Mouse (Mus musculus) liver, adult 2 months (tissue): ENCODE measurements around the gene Tsen2. TPM values are rescaled to one million over a fixed set of nuclear protein-coding genes. Genes with fewer than 3 reads are reported as not detected.
A peak's percentile ranks its signal among the peaks of the same experiment; 100 is the strongest.

ENCODE experiments used
- DNase-seq: peaks from one replicate; pipeline ENCODE4 v3.0.0-alpha.2; 2011; ENCODE audit warnings: low read depth, low spot score; ENCODE audit errors: extremely low read depth
- H3K27ac ChIP-seq: fragments of 200-500 bp; replicated peaks from 2 replicates; pipeline ENCODE4 v1.5.1; 2012; ENCODE audit warnings: low read depth, mild to moderate bottlenecking, control low read depth, inconsistent platforms, low read length; ENCODE audit not compliant: insufficient read depth
- H3K27me3 ChIP-seq: fragments of 200-500 bp; 2 replicates; pipeline ENCODE4 v1.6.1; 2012; ENCODE audit warnings: mild to moderate bottlenecking, moderate library complexity, low read length, inconsistent platforms; ENCODE audit not compliant: control insufficient read depth, insufficient read depth
- H3K36me3 ChIP-seq: fragments of 200-500 bp; 2 replicates; pipeline ENCODE4 v1.6.1; 2012; ENCODE audit warnings: low read length, inconsistent platforms; ENCODE audit not compliant: control insufficient read depth, insufficient read depth
- H3K4me1 ChIP-seq: fragments of 200-500 bp; 2 replicates; pipeline ENCODE4 v1.6.1; 2011; ENCODE audit warnings: low read length; ENCODE audit not compliant: control insufficient read depth, insufficient read depth
- H3K4me3 ChIP-seq: fragments of 200-500 bp; 2 replicates; pipeline ENCODE4 v1.5.1; 2011; ENCODE audit warnings: low read depth, mild to moderate bottlenecking, control low read depth, low read length, moderate library complexity; ENCODE audit not compliant: insufficient read depth
- H3K79me2 ChIP-seq: fragments of 200-500 bp; 2 replicates; pipeline ENCODE4 v1.6.1; 2012; ENCODE audit warnings: inconsistent platforms, mild to moderate bottlenecking, low read length, moderate library complexity; ENCODE audit not compliant: control insufficient read depth, insufficient read depth
- H3K9ac ChIP-seq: fragments of 200-500 bp; 2 replicates; pipeline ENCODE4 v1.6.1; 2012; ENCODE audit warnings: low read depth, mild to moderate bottlenecking, control low read depth, inconsistent platforms, low read length
- CTCF ChIP-seq: fragments of 200-500 bp; IDR thresholded peaks from 2 replicates; pipeline ENCODE4 v1.5.1; 2011; ENCODE audit warnings: low read depth, low read length, control low read depth
- POLR2A ChIP-seq: fragments of 200-500 bp; IDR thresholded peaks from 2 replicates; pipeline ENCODE4 v1.6.1; 2011; ENCODE audit warnings: low read length, control low read depth; ENCODE audit not compliant: insufficient read depth; ENCODE audit errors: extremely low read depth
- WGBS: fragments of 180-500 bp; shearing (Covaris S2); methylation state at CpG from one replicate; pipeline ENCODE4 v1.1.7; 2018; 5-methylcytosine and 5-hydroxymethylcytosine counted together
- polyA plus RNA-seq: library from polyadenylated mRNA; depleted of rRNA; stranded (reverse); fragments of >200 nt; gene quantifications from 2 replicates; pipeline ENCODE4 v1.2.3, GENCODE M21; 2012
- total RNA-seq: library from RNA; depleted of rRNA; stranded (reverse); fragments of >200 nt; gene quantifications from 2 replicates; pipeline ENCODE4 v1.2.3, GENCODE M21; 2014

Tsen2 gene
- total and polyA plus RNA-seq, 2 experiments, result 2.8 to 4.1 TPM

DNA sequence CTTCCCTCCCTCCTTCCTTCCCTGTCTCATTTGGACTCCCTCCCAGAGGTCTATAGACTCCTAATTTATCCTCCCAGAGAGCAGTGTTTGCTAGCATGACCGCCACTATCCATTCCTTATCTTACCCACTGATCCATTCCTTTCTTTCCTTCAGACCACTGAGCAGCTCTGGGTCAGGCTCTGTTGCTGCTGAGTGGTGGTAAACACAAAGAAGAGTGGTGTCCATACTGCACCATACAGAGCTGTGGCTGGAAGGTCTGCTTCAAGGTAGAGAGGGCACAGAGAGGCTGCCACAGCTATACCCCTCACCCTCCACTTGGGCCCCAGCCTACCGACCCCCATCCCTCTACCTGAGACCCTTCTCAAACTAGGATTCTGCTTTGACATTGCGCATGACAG is 40.3 kb upstream of the Tsen2 start:
- no peak overlapping the region for H3K27ac ChIP-seq
- 91% methylated on average over 3 of the region's 3 CpGs for WGBS

DNA sequence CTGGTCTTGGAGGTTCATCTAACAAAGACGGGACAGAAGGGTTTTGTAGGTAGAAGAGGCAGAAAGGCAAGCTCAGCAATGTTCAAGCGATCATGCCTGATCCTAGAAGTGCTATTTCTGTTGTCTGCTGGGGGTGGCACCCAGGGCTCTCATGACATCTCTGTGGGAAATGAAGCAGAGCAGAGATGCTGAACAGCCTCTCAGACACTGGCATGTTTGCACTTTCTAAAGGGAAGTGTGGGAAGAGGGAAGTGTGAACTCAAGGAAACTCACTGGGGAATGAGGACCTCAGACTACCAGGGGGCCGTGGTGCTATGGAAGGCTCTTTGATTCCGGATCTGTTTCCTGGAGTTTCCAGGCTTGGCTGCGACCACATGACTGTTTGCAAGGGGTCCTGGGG is 39.5 kb upstream of the Tsen2 start:
- no peak overlapping the region for H3K27ac ChIP-seq
- TF ChIP-seq POLR2A, result no peak
- no peak for TF ChIP-seq CTCF
- no peaks in the 10 kb centered on the region for H3K27me3 ChIP-seq
- H3K79me2 ChIP-seq, result no peaks in the 10 kb centered on the region
- H3K4me3 ChIP-seq, result no peak overlapping the region
- 0 out of 2 replicates have a peak, but pooled peaks cover 2% of the 10 kb centered on the region for H3K4me1 ChIP-seq
- H3K9ac ChIP-seq, result no peak overlapping the region
- peak; percentile 23 for DNase-seq
- no peaks in the 10 kb centered on the region for H3K36me3 ChIP-seq
- WGBS, result 83% methylated on average over 5 of the region's 5 CpGs

More for the DNA sequence above, 40.3 kb upstream of the Tsen2 start:
- no peaks in the 10 kb centered on the region for H3K36me3 ChIP-seq
- no peak for DNase-seq
- H3K4me3 ChIP-seq, result no peak overlapping the region
- H3K27me3 ChIP-seq, result no peaks in the 10 kb centered on the region
- TF ChIP-seq CTCF, result no peak
- no peak for TF ChIP-seq POLR2A
- H3K79me2 ChIP-seq, result no peaks in the 10 kb centered on the region
- H3K9ac ChIP-seq, result no peak overlapping the region
- 0 out of 2 replicates have a peak, but pooled peaks cover 2% of the 10 kb centered on the region for H3K4me1 ChIP-seq

DNA sequence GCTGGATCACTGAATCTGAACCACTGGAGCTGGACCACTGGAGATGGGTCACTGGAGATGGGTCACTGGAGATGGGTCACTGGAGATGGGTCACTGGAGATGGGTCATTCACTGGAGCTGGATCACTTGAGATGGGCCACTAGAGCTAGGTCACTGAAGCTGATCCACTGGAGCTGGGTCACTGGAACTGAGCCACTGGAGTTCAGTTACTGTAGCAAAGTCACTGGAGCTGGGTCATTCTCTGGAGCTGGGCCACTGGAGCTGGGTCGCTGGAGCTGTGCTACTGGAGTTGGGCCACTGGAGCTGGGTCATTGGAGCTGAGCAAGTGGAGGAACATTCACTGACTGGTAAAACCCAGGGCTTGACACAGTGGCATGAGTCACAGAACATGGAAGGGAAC is 38.0 kb upstream of the Tsen2 start:
- H3K4me3 ChIP-seq, result no peak overlapping the region
- H3K4me1 ChIP-seq, result 0 out of 2 replicates have a peak, but pooled peaks cover 2% of the 10 kb centered on the region
- H3K9ac ChIP-seq, result no peak overlapping the region
- 47% methylated on average over 1 of the region's 1 CpGs for WGBS
- no peaks in the 10 kb centered on the region for H3K79me2 ChIP-seq
- TF ChIP-seq POLR2A, result no peak
- no peak for TF ChIP-seq CTCF
- H3K27ac ChIP-seq, result no peak overlapping the region
- no peaks in the 10 kb centered on the region for H3K27me3 ChIP-seq
- no peaks in the 10 kb centered on the region for H3K36me3 ChIP-seq
- peak; percentile 62 for DNase-seq

DNA sequence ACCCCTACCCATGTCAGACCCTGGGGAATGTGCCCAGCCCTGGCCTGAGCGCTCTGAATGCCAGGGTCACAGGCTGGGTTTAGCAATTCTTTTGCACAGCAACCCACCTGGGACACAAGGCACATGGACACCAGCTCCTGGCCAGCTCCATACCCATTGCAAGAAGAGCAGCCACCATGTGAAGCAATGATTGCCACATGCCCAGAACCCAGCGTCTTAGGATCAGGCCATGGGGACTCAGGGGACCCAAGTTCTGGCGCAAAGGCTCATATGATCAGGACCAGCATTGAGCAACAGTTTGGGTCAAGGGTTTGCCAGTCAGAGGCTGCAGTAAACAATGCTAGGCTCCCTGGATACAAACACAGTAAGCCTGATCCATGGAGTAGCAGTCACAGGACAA is 33.0 kb upstream of the Tsen2 start:
- Histone ChIP-seq H3K4me1 (peaks cover 2% of the 10 kb centered on the region; the same call in 1 of the 2 replicates), H3K4me3 (no peak overlapping the region), H3K36me3 (no peaks in the 10 kb centered on the region), H3K27me3 (no peaks in the 10 kb centered on the region), H3K27ac (no peak overlapping the region), H3K79me2 (no peaks in the 10 kb centered on the region), H3K9ac (no peak overlapping the region)
- WGBS, result 50% methylated on average over 3 of the region's 3 CpGs
- DNase-seq, result peak; percentile 84
- TF ChIP-seq POLR2A (no peak), CTCF (no peak)

DNA sequence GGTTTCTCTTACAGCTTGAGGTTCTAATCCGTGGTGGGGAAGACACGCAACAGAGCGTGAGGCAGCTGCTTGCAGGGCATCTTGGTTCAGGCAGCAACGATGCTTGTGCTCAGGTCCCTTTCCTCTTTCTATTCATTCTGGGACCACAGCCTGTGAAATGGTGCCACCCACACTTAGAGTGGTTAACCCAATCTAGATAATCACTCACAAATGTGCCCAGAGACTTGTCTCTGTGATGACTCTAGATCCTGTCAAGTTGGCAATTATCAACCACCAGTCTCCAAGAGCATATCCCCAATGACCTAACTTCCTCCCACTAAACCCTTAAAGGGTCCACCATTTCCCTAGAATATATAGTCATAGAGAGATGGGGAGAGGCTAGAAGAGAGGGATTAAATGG is 31.3 kb upstream of the Tsen2 start:
- Histone ChIP-seq H3K9ac (no peak overlapping the region), H3K36me3 (no peaks in the 10 kb centered on the region), H3K27me3 (no peaks in the 10 kb centered on the region), H3K79me2 (no peaks in the 10 kb centered on the region), H3K27ac (no peak overlapping the region), H3K4me3 (no peak overlapping the region), H3K4me1 (peaks cover 2% of the 10 kb centered on the region; the same call in 1 of the 2 replicates)
- TF ChIP-seq CTCF (no peak), POLR2A (no peak)
- no peak for DNase-seq
- 95% methylated on average over 4 of the region's 4 CpGs for WGBS

DNA sequence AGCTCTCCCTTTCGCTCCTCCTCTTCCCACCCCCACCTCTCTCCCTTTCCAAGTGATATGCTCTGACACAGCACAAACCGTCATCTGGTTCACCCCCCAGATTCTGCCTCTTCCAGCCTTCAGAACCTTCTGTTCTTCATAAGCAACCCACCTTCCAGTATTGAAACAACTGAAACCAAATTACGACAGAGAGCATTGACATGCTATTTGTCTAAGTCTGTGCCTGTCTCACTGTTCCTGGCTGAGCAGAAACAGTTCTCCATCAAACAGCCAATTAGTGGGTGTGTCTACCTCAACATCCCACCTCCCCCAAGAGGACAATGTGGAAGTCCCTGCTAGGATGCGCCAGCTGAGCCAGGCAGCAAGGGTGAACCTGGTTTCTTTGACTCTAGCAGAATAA is 26.6 kb upstream of the Tsen2 start:
- no peak overlapping the region for H3K9ac ChIP-seq
- no peaks in the 10 kb centered on the region for H3K79me2 ChIP-seq
- TF ChIP-seq POLR2A (no peak), CTCF (no peak)
- WGBS, result 78% methylated on average over 4 of the region's 4 CpGs
- no peaks in the 10 kb centered on the region for H3K4me1 ChIP-seq
- no peak overlapping the region for H3K4me3 ChIP-seq
- H3K36me3 ChIP-seq, result no peaks in the 10 kb centered on the region
- H3K27me3 ChIP-seq, result no peaks in the 10 kb centered on the region; the same call in 1 of the 2 replicates
- DNase-seq, result no peak
- no peak overlapping the region for H3K27ac ChIP-seq
